Mouse (Mus musculus) limb, embryonic 12.5 days (tissue): ENCODE data around the gene Tmem217. TPM values are rescaled to one million over a fixed set of nuclear protein-coding genes. Genes with fewer than 3 reads are reported as not detected.

Experiments used
- ATAC-seq: fragments of 200-750 bp; cut with Nextera tagmentation; 2 replicates; pipeline ENCODE4 v1.8.0; 2017; ENCODE audit warnings: low read depth, moderate TSS enrichment; ENCODE audit not compliant: insufficient number of reproducible peaks, insufficient read depth, low FRiP score, low TSS enrichment
- H3K27ac ChIP-seq: fragments of 300-500 bp; sonication (generic); 2 replicates; pipeline ENCODE4 v1.5.1; 2016; ENCODE audit warnings: mild to moderate bottlenecking, moderate library complexity
- H3K27me3 ChIP-seq: fragments of 300-500 bp; sonication (generic); 2 replicates; pipeline ENCODE4 v1.6.1; 2016; ENCODE audit warnings: mild to moderate bottlenecking, moderate library complexity
- H3K36me3 ChIP-seq: fragments of 300-500 bp; sonication (generic); 2 replicates; pipeline ENCODE4 v1.6.1; 2016; ENCODE audit warnings: mild to moderate bottlenecking, moderate library complexity
- H3K4me1 ChIP-seq: fragments of 300-500 bp; sonication (generic); replicated peaks from 2 replicates; pipeline ENCODE4 v1.6.1; 2016
- H3K4me2 ChIP-seq: fragments of 300-500 bp; sonication (generic); 2 replicates; pipeline ENCODE4 v1.6.1; 2016; ENCODE audit warnings: mild to moderate bottlenecking, moderate library complexity
- H3K4me3 ChIP-seq: fragments of 300-500 bp; sonication (generic); replicated peaks from 2 replicates; pipeline ENCODE4 v1.5.1; 2016; ENCODE audit warnings: mild to moderate bottlenecking
- H3K9ac ChIP-seq: fragments of 300-500 bp; sonication (generic); replicated peaks from 2 replicates; pipeline ENCODE4 v1.6.1; 2016; ENCODE audit warnings: mild to moderate bottlenecking, moderate library complexity
- H3K9me3 ChIP-seq: fragments of 300-500 bp; sonication (generic); 2 replicates; pipeline ENCODE4 v1.6.1; 2016; ENCODE audit warnings: mild to moderate bottlenecking, moderate library complexity
- WGBS: fragments of 180-500 bp; shearing (Covaris S2); methylation state at CpG from one replicate; pipeline ENCODE4 v1.1.7; 2016; 5-methylcytosine and 5-hydroxymethylcytosine counted together
- polyA plus RNA-seq: library from polyadenylated mRNA; unstranded; fragments of >200 nt; fragmentation: Nextera tagmentation; extraction: Ambion mirVana; gene quantifications from 2 replicates; pipeline ENCODE4 v1.2.1, GENCODE M21; 2016

Tmem217 gene
- polyA plus RNA-seq = 1.8 and 2.4 TPM in 2 replicates

GRCm38 (mm10) chr17:29552162-29552732, at the start of gene Tmem217:
TSS of gene Tmem217 (minus strand) at chr17:29552385.
- Histone ChIP-seq H3K9me3 (no peaks in the 10 kb centered on the region), H3K36me3 (no peaks in the 10 kb centered on the region), H3K27ac (no peak within 1 kb of the TSS), H3K4me1 (peaks cover 17% of the 10 kb centered on the region), H3K4me3 (no peak within 1 kb of the TSS), H3K27me3 (no peaks in the 10 kb centered on the region), H3K9ac (no peak within 1 kb of the TSS), H3K4me2 (peak within 1 kb of the TSS; percentile 96; the same call in 1 of the 2 replicates)
- no peak for ATAC-seq
- WGBS = 97% methylated on average over 5 of the region's 5 CpGs

- no peak for ATAC-seq
- WGBS = 87% methylated on average over 4 of the region's 4 CpGs
- no peak overlapping the region for H3K4me2 ChIP-seq
- no peak overlapping the region for H3K27ac ChIP-seq
- H3K4me1 ChIP-seq = no peaks in the 10 kb centered on the region
- no peak overlapping the region for H3K4me3 ChIP-seq
- peaks cover 92% of the 10 kb centered on the region for H3K36me3 ChIP-seq
- H3K9ac ChIP-seq = no peak overlapping the region
- no peaks in the 10 kb centered on the region for H3K27me3 ChIP-seq
- no peaks in the 10 kb centered on the region for H3K9me3 ChIP-seq
Observed at GRCm38 (mm10) chr17:29601391-29601790, 49.2 kb upstream of the Tmem217 start.

GRCm38 (mm10) chr17:29599537-29599936, 47.4 kb upstream of the Tmem217 start:
- WGBS = 83% methylated on average over 8 of the region's 8 CpGs
- H3K4me2 ChIP-seq = no peak overlapping the region
- H3K27me3 ChIP-seq = no peaks in the 10 kb centered on the region
- peaks cover 94% of the 10 kb centered on the region for H3K36me3 ChIP-seq
- no peak overlapping the region for H3K27ac ChIP-seq
- H3K4me1 ChIP-seq = no peaks in the 10 kb centered on the region
- no peak for ATAC-seq
- no peak overlapping the region for H3K4me3 ChIP-seq
- H3K9me3 ChIP-seq = no peaks in the 10 kb centered on the region
- no peak overlapping the region for H3K9ac ChIP-seq

- Histone ChIP-seq H3K9me3 (no peaks in the 10 kb centered on the region), H3K36me3 (peaks cover 94% of the 10 kb centered on the region), H3K4me2 (no peak overlapping the region), H3K4me3 (no peak overlapping the region), H3K4me1 (no peaks in the 10 kb centered on the region), H3K27ac (no peak overlapping the region), H3K27me3 (no peaks in the 10 kb centered on the region), H3K9ac (no peak overlapping the region)
- WGBS = 92% methylated on average over 14 of the region's 14 CpGs
- ATAC-seq = no peak
Observed at GRCm38 (mm10) chr17:29599051-29599450, 46.9 kb upstream of the Tmem217 start.

- no peak overlapping the region for H3K4me2 ChIP-seq
- H3K9ac ChIP-seq = no peak overlapping the region
- 89% methylated on average over 13 of the region's 13 CpGs for WGBS
- no peaks in the 10 kb centered on the region for H3K9me3 ChIP-seq
- no peaks in the 10 kb centered on the region for H3K27me3 ChIP-seq
- no peak for ATAC-seq
- no peaks in the 10 kb centered on the region for H3K4me1 ChIP-seq
- H3K4me3 ChIP-seq = no peak overlapping the region
- peaks cover 74% of the 10 kb centered on the region for H3K36me3 ChIP-seq
- no peak overlapping the region for H3K27ac ChIP-seq
Observed at GRCm38 (mm10) chr17:29596771-29597132, 44.6 kb upstream of the Tmem217 start.

- WGBS = 84% methylated on average over 15 of the region's 15 CpGs
Observed at GRCm38 (mm10) chr17:29595891-29596770, 43.9 kb upstream of the Tmem217 start.

GRCm38 (mm10) chr17:29589221-29589898, 37.2 kb upstream of the Tmem217 start:
- Histone ChIP-seq H3K27me3 (no peaks in the 10 kb centered on the region), H3K4me1 (peaks cover 12% of the 10 kb centered on the region), H3K4me3 (no peak overlapping the region), H3K9me3 (no peaks in the 10 kb centered on the region), H3K36me3 (peaks cover 37% of the 10 kb centered on the region), H3K27ac (peak overlapping the region; percentile 70), H3K9ac (no peak overlapping the region), H3K4me2 (no peak overlapping the region; the same call in 1 of the 2 replicates)
- 48% methylated on average over 11 of the region's 11 CpGs for WGBS
- ATAC-seq = no peak

More at GRCm38 (mm10) chr17:29595891-29596770, 43.9 kb upstream of the Tmem217 start:
- Histone ChIP-seq H3K9me3 (no peaks in the 10 kb centered on the region), H3K27ac (no peak overlapping the region), H3K4me1 (no peaks in the 10 kb centered on the region), H3K4me2 (no peak overlapping the region), H3K27me3 (no peaks in the 10 kb centered on the region), H3K4me3 (no peak overlapping the region), H3K9ac (0 out of 2 replicates have a peak overlapping the region, but pooled peaks have one; percentile 18), H3K36me3 (peaks cover 70% of the 10 kb centered on the region)
- no peak for ATAC-seq

- no peak overlapping the region for H3K9ac ChIP-seq
- ATAC-seq = no peak
- peaks cover 12% of the 10 kb centered on the region for H3K4me1 ChIP-seq
- no peak overlapping the region for H3K4me3 ChIP-seq
- 83% methylated on average over 9 of the region's 9 CpGs for WGBS
- H3K27me3 ChIP-seq = no peaks in the 10 kb centered on the region
- H3K4me2 ChIP-seq = no peak overlapping the region
- no peak overlapping the region for H3K27ac ChIP-seq
- H3K9me3 ChIP-seq = no peaks in the 10 kb centered on the region
- peaks cover 53% of the 10 kb centered on the region for H3K36me3 ChIP-seq
Observed at GRCm38 (mm10) chr17:29586921-29587320, 34.7 kb upstream of the Tmem217 start.

- WGBS = 94% methylated on average over 6 of the region's 6 CpGs
- H3K4me2 ChIP-seq = no peak overlapping the region
- no peak overlapping the region for H3K27ac ChIP-seq
- H3K36me3 ChIP-seq = peaks cover 64% of the 10 kb centered on the region
- no peaks in the 10 kb centered on the region for H3K27me3 ChIP-seq
- H3K9ac ChIP-seq = no peak overlapping the region
- ATAC-seq = no peak
- peaks cover 12% of the 10 kb centered on the region for H3K4me1 ChIP-seq
- no peak overlapping the region for H3K4me3 ChIP-seq
- no peaks in the 10 kb centered on the region for H3K9me3 ChIP-seq
Observed at GRCm38 (mm10) chr17:29585446-29585845, 33.3 kb upstream of the Tmem217 start.

- Histone ChIP-seq H3K27ac (no peak overlapping the region), H3K27me3 (no peaks in the 10 kb centered on the region), H3K4me1 (peaks cover 11% of the 10 kb centered on the region), H3K4me2 (no peak overlapping the region), H3K9ac (no peak overlapping the region), H3K36me3 (peaks cover 71% of the 10 kb centered on the region), H3K9me3 (no peaks in the 10 kb centered on the region), H3K4me3 (no peak overlapping the region)
- no peak for ATAC-seq
- 84% methylated on average over 3 of the region's 3 CpGs for WGBS
Observed at GRCm38 (mm10) chr17:29584737-29585136, 32.6 kb upstream of the Tmem217 start.

- WGBS = 79% methylated on average over 5 of the region's 5 CpGs
- Histone ChIP-seq H3K9me3 (no peaks in the 10 kb centered on the region), H3K4me2 (no peak overlapping the region), H3K27me3 (no peaks in the 10 kb centered on the region), H3K27ac (no peak overlapping the region), H3K4me1 (peaks cover 7% of the 10 kb centered on the region), H3K36me3 (peaks cover 75% of the 10 kb centered on the region), H3K9ac (no peak overlapping the region), H3K4me3 (no peak overlapping the region)
- no peak for ATAC-seq
Observed at GRCm38 (mm10) chr17:29584306-29584705, 32.1 kb upstream of the Tmem217 start.
